Comparison of ENCODE assay signal across 14 mouse cellular contexts in genomic region chr3:105872579-105872978, GRCm38 (mm10). TPM values are rescaled to one million over a fixed set of nuclear protein-coding genes. Genes with fewer than 3 reads are reported as not detected.
A peak's percentile ranks its signal among the peaks of the same experiment; 100 is the strongest.
DNase-seq lines count a peak whose midpoint lies in the region; ATAC-seq and TF ChIP-seq lines count a peak whose summit lies in the region.
"Had no signal": no experiment of that assay in that cellular context is flagged by ENCODE, and none has a peak within 500 bp of the region (broad histone marks: within the 10 kb centered on the region; RNA-seq: fewer than 3 reads in every experiment).

No protein-coding gene starts in this region.

- DNase-seq in heart, postnatal 14 days: no peak
- peak; percentile 11 for DNase-seq in liver, embryonic 11.5 days (ENCODE audit: low spot score)
- DNase-seq in liver, postnatal 0 days: no peak
- DNase-seq in adipocyte (ENCODE audit: low spot score): peak; percentile 50
- peak; percentile 41 for DNase-seq in intestine, embryonic 14.5 days (ENCODE audit: low spot score)
- DNase-seq in ovary, postnatal 14 days (ENCODE audit: low spot score): no peak
- DNase-seq in left cerebral cortex, postnatal 14 days (ENCODE audit: low spot score in 2 of 2): no peak
- DNase-seq: cerebellum, adult 18-20 months had no signal

- intact Hi-C loops in heart, postnatal 14 days (cut with DNase I): no loop called here
- intact Hi-C loops in left cerebral cortex, postnatal 14 days (cut with DNase I): no loop called here

- peaks cover 40% of the 10 kb centered on the region for H3K4me1 ChIP-seq in heart, embryonic 13.5 days
- no peaks in the 10 kb centered on the region for H3K4me1 ChIP-seq in liver, embryonic 11.5 days (replicated peaks; ENCODE audit: control insufficient read depth, insufficient read depth, low read length)
- H3K4me1 ChIP-seq in liver, postnatal 0 days (ENCODE audit: insufficient read depth): peaks cover 16% of the 10 kb centered on the region; the same call in 1 of the 2 replicates
- H3K4me1 ChIP-seq in intestine, embryonic 14.5 days (replicated peaks; ENCODE audit: control insufficient read depth, insufficient read depth, low read length): peaks cover 5% of the 10 kb centered on the region

- H3K27ac ChIP-seq in heart, embryonic 13.5 days (replicated peaks): peak overlapping the region; percentile 32; the same call in 1 of the 2 replicates
- H3K27ac ChIP-seq in liver, embryonic 11.5 days (ENCODE audit: low read depth, low read length): no peak overlapping the region
- no peak overlapping the region for H3K27ac ChIP-seq in liver, postnatal 0 days (ENCODE audit: low read depth)
- peak overlapping the region; percentile 65 for H3K27ac ChIP-seq in intestine, embryonic 14.5 days (ENCODE audit: low read depth)
- H3K27ac ChIP-seq: embryonic facial prominence, embryonic 12.5 days; hindbrain, embryonic 12.5 days had no signal

- no peak overlapping the region for H3K4me3 ChIP-seq in heart, embryonic 13.5 days
- H3K4me3 ChIP-seq in liver, embryonic 11.5 days (ENCODE audit: low read depth, low read length): no peak overlapping the region
- no peak overlapping the region for H3K4me3 ChIP-seq in liver, postnatal 0 days (ENCODE audit: low read depth, low read length)
- H3K4me3 ChIP-seq in intestine, embryonic 14.5 days (ENCODE audit: low read depth, low read length): no peak overlapping the region
- H3K4me3 ChIP-seq: embryonic facial prominence, embryonic 12.5 days; hindbrain, embryonic 12.5 days had no signal

- 22% methylated on average over 3 of the region's 3 CpGs for WGBS in heart, embryonic 13.5 days
- WGBS in liver, embryonic 11.5 days: 47% methylated on average over 3 of the region's 3 CpGs
- WGBS in liver, postnatal 0 days (ENCODE audit: insufficient replicate concordance): 44% methylated on average over 3 of the region's 3 CpGs
- 51% methylated on average over 3 of the region's 3 CpGs for WGBS in intestine, embryonic 14.5 days

- ATAC-seq in heart, embryonic 13.5 days (ENCODE audit: extremely low read depth, insufficient number of reproducible peaks, low FRiP score, low TSS enrichment): no peak
- no peak for ATAC-seq in liver, embryonic 11.5 days (replicated peaks; ENCODE audit: low FRiP score)
- no peak for ATAC-seq in liver, postnatal 0 days
- ATAC-seq in intestine, embryonic 14.5 days (replicated peaks; ENCODE audit: low FRiP score, low TSS enrichment, low read depth): no peak
- ATAC-seq: activated CD4-positive, CD25-positive, alpha-beta regulatory T cell, adult 4 months had no signal

- TF ChIP-seq EP300 in liver, postnatal 0 days (IDR thresholded peaks at IDR 0.05; ENCODE audit: low read depth): no peak

- H3K9ac ChIP-seq in heart, embryonic 13.5 days: no peak overlapping the region
- H3K9ac ChIP-seq in liver, embryonic 11.5 days (ENCODE audit: low read depth, low read length): no peak overlapping the region
- no peak overlapping the region for H3K9ac ChIP-seq in liver, postnatal 0 days (replicated peaks)
- H3K9ac ChIP-seq in intestine, embryonic 14.5 days (ENCODE audit: low read length): no peak overlapping the region
- H3K9ac ChIP-seq: embryonic facial prominence, embryonic 12.5 days; hindbrain, embryonic 12.5 days had no signal

- no peaks in the 10 kb centered on the region for H3K9me3 ChIP-seq in heart, embryonic 13.5 days
- no peaks in the 10 kb centered on the region for H3K9me3 ChIP-seq in liver, embryonic 11.5 days (ENCODE audit: control insufficient read depth, low read length)
- H3K9me3 ChIP-seq in liver, postnatal 0 days (ENCODE audit: low read length): no peaks in the 10 kb centered on the region
- no peaks in the 10 kb centered on the region for H3K9me3 ChIP-seq in intestine, embryonic 14.5 days (ENCODE audit: control insufficient read depth, low read length)
- H3K9me3 ChIP-seq: embryonic facial prominence, embryonic 12.5 days; hindbrain, embryonic 12.5 days had no signal

- peaks cover 8% of the 10 kb centered on the region for H3K27me3 ChIP-seq in heart, embryonic 13.5 days (replicated peaks)
- no peaks in the 10 kb centered on the region for H3K27me3 ChIP-seq in liver, embryonic 11.5 days (replicated peaks; ENCODE audit: control insufficient read depth, insufficient read depth, low read length)
- H3K27me3 ChIP-seq in liver, postnatal 0 days (ENCODE audit: insufficient read depth, low read length): no peaks in the 10 kb centered on the region
- H3K27me3 ChIP-seq in intestine, embryonic 14.5 days (replicated peaks; ENCODE audit: control insufficient read depth, insufficient read depth, low read length): no peaks in the 10 kb centered on the region
- H3K27me3 ChIP-seq: embryonic facial prominence, embryonic 12.5 days; hindbrain, embryonic 12.5 days had no signal

- no peak; the same call in 1 of the 2 replicates for TF ChIP-seq CTCF in liver, postnatal 0 days (IDR thresholded peaks at IDR 0.05; ENCODE audit: low read depth)

- H3K4me2 ChIP-seq in heart, embryonic 13.5 days: peak overlapping the region; percentile 45; the same call in 1 of the 2 replicates
- H3K4me2 ChIP-seq in liver, embryonic 11.5 days: no peak overlapping the region
- H3K4me2 ChIP-seq in liver, postnatal 0 days (ENCODE audit: low read depth, low read length): no peak overlapping the region
- H3K4me2 ChIP-seq in intestine, embryonic 14.5 days (ENCODE audit: low read length): no peak overlapping the region
- H3K4me2 ChIP-seq: embryonic facial prominence, embryonic 12.5 days; hindbrain, embryonic 12.5 days had no signal

- no peaks in the 10 kb centered on the region for H3K36me3 ChIP-seq in heart, embryonic 13.5 days
- H3K36me3 ChIP-seq in liver, embryonic 11.5 days (ENCODE audit: control insufficient read depth, insufficient read depth, low read length): no peaks in the 10 kb centered on the region
- no peaks in the 10 kb centered on the region for H3K36me3 ChIP-seq in liver, postnatal 0 days (replicated peaks; ENCODE audit: insufficient read depth, low read length)
- H3K36me3 ChIP-seq in intestine, embryonic 14.5 days (ENCODE audit: control insufficient read depth, insufficient read depth, low read length): no peaks in the 10 kb centered on the region
- H3K36me3 ChIP-seq: embryonic facial prominence, embryonic 12.5 days; hindbrain, embryonic 12.5 days had no signal

RNA-seq across cellular contexts. Expression of gene Tmigd3, which starts 1.9 kb away (rescaled TPM):
- 0.42 and 0.56 TPM in 2 replicates for polyA plus RNA-seq in heart, embryonic 13.5 days (2015; fragmentation: Nextera tagmentation; extraction: Ambion mirVana)
- total RNA-seq in heart, postnatal 14 days (2021): under 1 TPM in 1 of 2 experiments, not detected in 1; 0.24 TPM
- 0.26 and 0.27 TPM in 2 replicates for polyA plus RNA-seq in liver, embryonic 11.5 days (2014; fragmentation: Nextera tagmentation; extraction: Ambion mirVana)
- 0.13 TPM in 1 of 2 replicates, not detected in the other for polyA plus RNA-seq in liver, postnatal 0 days (2015; fragmentation: Nextera tagmentation; extraction: Ambion mirVana)
- polyA plus RNA-seq in intestine, embryonic 14.5 days (2014; fragmentation: Nextera tagmentation; extraction: Ambion mirVana): 0.18 TPM in 1 of 2 replicates, not detected in the other
- total RNA-seq in left cerebral cortex, postnatal 14 days (2021): under 1 TPM in 1 of 2 experiments, not detected in 1; 0.35 TPM
- total RNA-seq: megakaryocyte-erythroid progenitor cell, adult 5-6 weeks had no signal
- polyA plus RNA-seq: activated CD4-positive, CD25-positive, alpha-beta regulatory T cell, adult 4 months; embryonic facial prominence, embryonic 12.5 days; hindbrain, embryonic 12.5 days; neural tube, embryonic 14.5 days had no signal

RNA-seq across cellular contexts. Expression of gene Adora3, which starts 1.9 kb away (rescaled TPM):
- polyA plus RNA-seq in heart, embryonic 13.5 days (2015; fragmentation: Nextera tagmentation; extraction: Ambion mirVana): 0.11 and 0.17 TPM in 2 replicates
- under 1 TPM in 1 of 2 experiments, not detected in 1; 0.24 TPM for total RNA-seq in heart, postnatal 14 days (2021)
- 0.36 and 0.92 TPM in 2 replicates for polyA plus RNA-seq in liver, embryonic 11.5 days (2014; fragmentation: Nextera tagmentation; extraction: Ambion mirVana)
- 0.62 and 0.92 TPM in 2 replicates for polyA plus RNA-seq in liver, postnatal 0 days (2015; fragmentation: Nextera tagmentation; extraction: Ambion mirVana)
- polyA plus RNA-seq in intestine, embryonic 14.5 days (2014; fragmentation: Nextera tagmentation; extraction: Ambion mirVana): 0.17 TPM in 1 of 2 replicates, not detected in the other
- total RNA-seq in left cerebral cortex, postnatal 14 days (2021): under 1 TPM; 0.74 to 0.83 TPM
- total RNA-seq: megakaryocyte-erythroid progenitor cell, adult 5-6 weeks had no signal
- polyA plus RNA-seq: hindbrain, embryonic 12.5 days had no signal

RNA-seq across cellular contexts. Expression of gene I830077J02Rik, which starts 59.9 kb away (rescaled TPM):
- 2.1 and 2.3 TPM in 2 replicates for polyA plus RNA-seq in heart, embryonic 13.5 days (2015; fragmentation: Nextera tagmentation; extraction: Ambion mirVana)
- total RNA-seq in heart, postnatal 14 days (2021): under 1 TPM; 0.81 to 0.88 TPM
- polyA plus RNA-seq in liver, embryonic 11.5 days (2014; fragmentation: Nextera tagmentation; extraction: Ambion mirVana): 5.6 and 5.9 TPM in 2 replicates
- 3.9 and 5.4 TPM in 2 replicates for polyA plus RNA-seq in liver, postnatal 0 days (2015; fragmentation: Nextera tagmentation; extraction: Ambion mirVana)
- polyA plus RNA-seq in intestine, embryonic 14.5 days (2014; fragmentation: Nextera tagmentation; extraction: Ambion mirVana): 1.1 and 1.2 TPM in 2 replicates
- 1 to 10 TPM in 1 of 2 experiments, under 1 TPM in 1; 0.95 to 1.6 TPM for total RNA-seq in left cerebral cortex, postnatal 14 days (2021)

Comparison
In these comparisons a context has a peak if more than half of its experiments do, and no peak if none do; other contexts are left out.
1. DNase-seq: peak in liver, embryonic 11.5 days (single experiment), adipocyte (single experiment) and intestine, embryonic 14.5 days (single experiment); none in heart, postnatal 14 days (0 of 2), liver, postnatal 0 days (single experiment), ovary, postnatal 14 days (single experiment) and left cerebral cortex, postnatal 14 days (0 of 2).
2. H3K27ac ChIP-seq: peak in heart, embryonic 13.5 days (single experiment) and intestine, embryonic 14.5 days (single experiment); none in liver, embryonic 11.5 days (single experiment) and liver, postnatal 0 days (single experiment).